Mouse (Mus musculus): ENCODE measurements around the gene Frmd4a.
"Not testable (repeated sequence)": the region's sequence is repeated elsewhere in the genome, so short reads cannot be mapped to it uniquely, and the experiment has no call there.

Frmd4a gene

DNA sequence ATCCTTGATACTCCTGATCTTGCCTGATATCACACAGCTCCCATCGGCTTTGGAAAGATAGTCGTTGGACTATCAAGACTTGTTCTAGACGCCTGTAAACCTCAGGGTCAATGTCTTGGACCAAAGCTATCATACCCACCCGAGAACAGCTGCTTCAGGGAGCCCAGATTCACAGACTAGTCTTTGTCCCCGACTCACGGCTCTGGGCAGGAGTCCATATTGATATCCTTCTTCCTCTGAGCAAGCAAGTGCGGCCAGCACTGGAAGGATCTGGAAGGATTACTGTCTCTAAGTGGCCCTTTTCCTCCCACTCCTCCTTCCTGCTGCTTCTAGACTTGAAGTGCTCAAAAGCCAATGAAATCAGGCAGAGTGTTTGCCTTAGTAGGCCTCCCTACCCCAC lies 575.1 kb downstream of the Frmd4a start:
- in situ Hi-C loops (cut with MboI; ENCODE audit: unreplicated experiment in 2 of 2), result no loop called here

- in situ Hi-C loops (cut with MboI; ENCODE audit: unreplicated experiment in 2 of 2), result no loop called here
Observed at GRCm38 (mm10) chr2:4593433-4593832, 575.9 kb downstream of the Frmd4a start.

DNA sequence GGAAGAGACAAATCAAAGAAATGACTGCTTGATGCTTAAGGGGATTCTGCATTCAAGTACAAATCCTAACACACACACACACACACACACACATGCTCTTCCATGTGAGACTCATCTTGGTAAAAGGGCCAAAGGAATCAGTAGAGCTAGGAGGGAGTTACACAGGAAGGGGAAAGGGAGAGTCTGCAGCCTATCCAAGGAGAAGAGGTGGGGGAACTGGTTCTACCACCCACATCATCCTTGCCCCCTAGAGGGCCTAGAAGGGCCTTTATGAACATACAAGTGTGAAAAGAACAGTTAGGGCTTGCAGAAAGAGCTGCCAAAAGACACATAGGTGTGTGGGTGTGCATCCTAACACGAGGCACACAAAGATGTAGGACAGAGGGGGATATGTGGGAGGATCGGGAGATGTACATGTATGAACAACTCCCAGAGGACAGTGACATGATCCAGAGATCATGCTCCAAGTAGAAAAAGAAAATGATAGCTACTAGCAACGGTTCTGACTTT lies 576.4 kb downstream of the Frmd4a start:
- in situ Hi-C loops (cut with MboI; ENCODE audit: unreplicated experiment in 2 of 2), result no loop called here

GRCm38 (mm10) chr2:4596992-4597391 lies 579.5 kb downstream of the Frmd4a start:
- in situ Hi-C loops (cut with MboI; ENCODE audit: unreplicated experiment in 2 of 2), result no loop called here

GRCm38 (mm10) chr2:4601034-4601890 lies 583.7 kb downstream of the Frmd4a start:
- in situ Hi-C loops (cut with MboI; ENCODE audit: unreplicated experiment in 2 of 2), result loop anchor here in 1 of 2 experiments (5.0 kb wide), 1 partner anchor 104 kb away; no protein-coding TSS in a partner anchor

- in situ Hi-C loops (cut with MboI; ENCODE audit: unreplicated experiment in 2 of 2), result loop anchor here in 1 of 2 experiments (5.0 kb wide), 1 partner anchor 106 kb away; no protein-coding TSS in a partner anchor
Observed at GRCm38 (mm10) chr2:4603361-4603945, 585.9 kb downstream of the Frmd4a start.

DNA sequence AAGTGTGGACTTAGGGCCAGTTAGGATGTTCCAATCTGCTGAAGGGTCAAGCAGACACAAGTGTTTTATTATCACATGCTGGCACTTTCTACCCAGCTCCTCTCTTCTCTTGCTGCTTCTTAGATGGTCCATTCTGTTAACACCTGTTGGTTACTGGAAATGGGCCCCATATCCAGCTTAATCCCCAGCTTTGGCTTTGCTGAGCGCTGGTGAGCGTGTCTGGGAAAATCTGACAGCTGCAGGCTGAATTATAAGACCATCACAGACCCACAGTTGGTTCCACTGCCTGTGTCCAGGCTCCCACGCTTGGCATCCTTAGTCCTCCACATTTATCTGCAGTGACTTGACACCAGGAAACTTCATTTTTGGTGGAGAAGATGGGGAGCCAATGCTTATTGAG lies 589.0 kb downstream of the Frmd4a start:
- in situ Hi-C loops (cut with MboI; ENCODE audit: unreplicated experiment in 2 of 2), result no loop called here

DNA sequence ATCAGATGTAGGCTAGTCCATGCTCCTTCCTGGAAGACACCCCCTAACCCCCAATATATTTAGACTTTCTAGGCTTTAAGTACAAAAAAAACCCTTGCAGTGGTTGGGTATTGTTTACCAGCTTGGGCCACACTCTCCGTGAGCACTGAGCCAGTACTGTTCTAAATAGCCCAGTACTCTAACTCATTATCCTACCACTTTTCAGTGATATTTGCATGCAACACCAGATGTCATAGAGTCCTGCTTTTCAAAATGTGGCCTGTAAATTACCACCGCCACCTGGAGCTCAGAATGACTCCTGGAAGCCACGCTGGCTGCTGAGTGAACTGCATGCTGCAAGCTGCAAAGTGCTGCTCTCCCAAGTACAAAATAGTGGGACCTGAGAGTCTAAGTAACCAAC lies 590.7 kb downstream of the Frmd4a start:
- in situ Hi-C loops (cut with MboI; ENCODE audit: unreplicated experiment in 2 of 2), result no loop called here

DNA sequence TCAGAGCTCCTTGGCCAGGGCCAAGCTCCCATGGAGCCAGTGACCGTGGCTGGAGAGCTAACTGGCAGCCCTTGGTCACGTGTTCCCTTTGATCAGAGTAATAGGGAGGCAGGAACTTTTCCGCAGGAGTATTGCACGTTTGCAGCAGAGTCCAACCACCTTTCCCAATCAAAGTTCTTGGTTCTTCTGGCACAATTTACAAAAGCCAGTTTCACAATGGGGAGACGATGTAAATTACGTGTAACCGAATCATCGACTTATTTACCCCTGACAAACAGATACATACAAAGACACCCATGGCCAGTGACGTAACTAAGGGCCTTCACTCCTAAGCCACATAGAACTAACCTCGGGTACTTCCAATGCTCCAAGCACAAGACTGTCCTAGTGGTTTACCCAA lies 591.9 kb downstream of the Frmd4a start:
- in situ Hi-C loops (cut with MboI; ENCODE audit: unreplicated experiment in 2 of 2), result no loop called here

DNA sequence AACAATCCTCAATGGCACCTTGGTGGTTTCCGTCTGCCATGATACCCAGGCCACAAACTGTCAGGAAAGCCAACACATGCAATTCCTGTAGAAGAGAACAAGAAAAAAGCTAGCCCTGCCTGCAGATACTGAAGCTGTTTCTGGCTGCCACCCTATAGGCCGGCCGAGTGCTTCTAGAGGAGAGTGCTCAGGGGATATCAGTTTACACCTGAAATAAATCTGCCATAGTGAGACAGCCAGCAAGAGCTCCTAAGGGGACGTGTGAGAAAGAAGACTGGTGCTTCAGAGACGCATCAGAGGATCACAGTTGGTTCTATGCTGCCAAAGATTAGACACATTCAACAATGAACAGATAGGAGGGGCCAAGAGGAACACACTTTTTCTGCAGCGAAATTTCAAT lies 593.8 kb downstream of the Frmd4a start:
- in situ Hi-C loops (cut with MboI; ENCODE audit: unreplicated experiment in 2 of 2), result no loop called here

- in situ Hi-C loops (cut with MboI; ENCODE audit: unreplicated experiment in 2 of 2), result no loop called here
Observed at GRCm38 (mm10) chr2:4611704-4612103, 594.2 kb downstream of the Frmd4a start.

GRCm38 (mm10) chr2:4614276-4614929 lies 596.9 kb downstream of the Frmd4a start:
- in situ Hi-C loops (cut with MboI; ENCODE audit: unreplicated experiment in 2 of 2), result not testable (repeated sequence)

- in situ Hi-C loops (cut with MboI; ENCODE audit: unreplicated experiment in 2 of 2), result no loop called here
Observed at GRCm38 (mm10) chr2:4615014-4615546, 597.6 kb downstream of the Frmd4a start.

DNA sequence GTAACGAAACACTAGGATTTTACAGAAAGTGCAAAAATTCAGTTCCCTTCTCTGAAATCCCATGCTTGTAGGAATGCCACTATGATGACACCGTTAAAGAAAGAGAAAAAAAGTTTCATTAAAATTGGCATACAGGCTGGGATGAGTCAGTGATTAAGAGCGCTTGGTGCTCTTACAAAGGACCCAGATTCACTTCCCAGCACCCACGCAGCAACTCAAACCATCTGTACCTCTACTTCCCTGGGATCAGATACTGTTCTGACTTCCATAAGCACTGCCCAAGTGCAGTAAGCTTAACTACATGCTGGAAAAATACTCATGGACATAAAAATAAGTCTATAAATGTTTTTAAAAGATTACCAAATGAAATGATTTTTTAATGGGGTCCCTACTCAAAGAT lies 599.5 kb downstream of the Frmd4a start:
- in situ Hi-C loops (cut with MboI; ENCODE audit: unreplicated experiment in 2 of 2), result no loop called here

DNA sequence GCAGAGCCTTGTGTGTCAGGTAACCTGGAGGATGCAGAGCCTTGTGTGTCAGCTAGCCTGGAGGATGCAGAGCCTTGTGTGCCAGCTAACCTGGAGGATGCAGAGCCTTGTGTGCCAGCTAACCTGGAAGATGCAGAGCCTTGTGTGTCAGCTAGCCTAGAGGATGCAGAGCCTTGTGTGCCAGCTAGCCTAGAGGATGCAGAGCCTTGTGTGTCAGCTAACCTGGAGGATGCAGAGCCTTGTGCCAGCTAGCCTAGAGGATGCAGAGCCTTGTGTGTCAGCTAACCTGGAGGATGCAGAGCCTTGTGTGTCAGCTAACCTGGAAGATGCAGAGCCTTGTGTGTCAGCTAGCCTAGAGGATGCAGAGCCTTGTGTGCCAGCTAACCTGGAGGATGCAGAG lies 601.6 kb downstream of the Frmd4a start:
- in situ Hi-C loops (cut with MboI; ENCODE audit: unreplicated experiment in 2 of 2), result not testable (repeated sequence)

GRCm38 (mm10) chr2:4619893-4620593 lies 602.5 kb downstream of the Frmd4a start:
- in situ Hi-C loops (cut with MboI; ENCODE audit: unreplicated experiment in 2 of 2), result no loop called here

- in situ Hi-C loops (cut with MboI; ENCODE audit: unreplicated experiment in 2 of 2), result no loop called here
Observed at GRCm38 (mm10) chr2:4620640-4621401, 603.3 kb downstream of the Frmd4a start.

DNA sequence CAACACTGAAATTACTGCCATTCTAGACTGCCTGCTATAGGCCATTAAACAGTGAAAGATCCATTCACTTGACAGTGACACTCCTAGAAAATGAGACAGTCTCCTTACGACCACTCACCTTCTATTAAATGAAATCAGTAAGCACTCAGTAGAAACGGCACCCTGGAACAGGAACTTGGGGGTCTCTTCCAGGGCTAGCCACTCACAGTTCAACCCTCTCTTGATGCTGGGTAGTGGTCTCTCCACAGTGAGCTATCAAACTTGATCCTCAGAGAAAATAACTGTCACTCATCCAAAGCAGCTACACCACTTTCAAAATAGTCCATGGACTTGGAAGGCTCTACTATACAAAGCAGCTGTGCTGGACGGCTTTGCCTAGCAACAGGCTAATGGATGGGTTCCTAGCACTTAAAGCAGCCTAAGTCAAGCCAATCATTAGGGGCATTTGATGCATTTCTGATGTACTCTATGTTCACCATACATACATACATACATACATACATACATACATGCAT lies 604.0 kb downstream of the Frmd4a start:
- in situ Hi-C loops (cut with MboI; ENCODE audit: unreplicated experiment in 2 of 2), result no loop called here

DNA sequence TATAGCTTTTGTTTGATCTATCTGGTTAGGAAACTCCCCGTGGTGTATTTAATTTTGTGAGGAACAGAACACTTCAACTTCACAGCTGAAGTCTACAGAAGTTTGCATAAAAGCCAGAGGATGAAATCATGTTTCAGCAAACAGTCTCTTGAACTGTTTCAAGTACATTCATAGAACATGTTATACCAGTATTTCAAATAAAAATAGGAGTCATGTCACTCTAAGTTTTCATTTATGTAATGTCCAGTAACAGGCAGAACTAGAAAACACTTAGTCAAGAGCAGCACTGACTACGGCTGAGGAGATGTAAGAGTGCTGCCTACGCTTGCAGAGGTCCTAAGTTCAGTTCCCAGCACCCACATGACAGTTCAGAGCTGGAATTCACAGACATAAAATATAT lies 609.4 kb downstream of the Frmd4a start:
- in situ Hi-C loops (cut with MboI; ENCODE audit: unreplicated experiment in 2 of 2), result loop anchor here (25.0 kb wide), 1 partner anchor 1290 kb away; the partner anchor contains the start of genes Acbd7 (in 2 of the 2) and Rpp38 (in 2 of the 2)

Data from v-Abl transformed pro-B cells (cell line).